Mouse (Mus musculus) neural tube, embryonic 14.5 days (tissue): ENCODE measurements around the gene Npr1. TPM values are rescaled to one million over a fixed set of nuclear protein-coding genes. Genes with fewer than 3 reads are reported as not detected.

Experiments
- ATAC-seq: fragments of 200-750 bp; cut with Nextera tagmentation; 2 replicates; pipeline ENCODE4 v1.8.0; 2017; ENCODE audit warnings: low read depth, mild to moderate bottlenecking, moderate TSS enrichment, moderate library complexity
- H3K27ac ChIP-seq: fragments of 300-500 bp; sonication (generic); 2 replicates; pipeline ENCODE4 v1.5.1; 2014; ENCODE audit warnings: low read depth, mild to moderate bottlenecking, control low read depth, low read length, moderate library complexity, mixed read lengths
- H3K27me3 ChIP-seq: fragments of 300-500 bp; sonication (generic); 2 replicates; pipeline ENCODE4 v1.6.1; 2014; ENCODE audit warnings: low read length; ENCODE audit not compliant: control insufficient read depth, insufficient read depth
- H3K36me3 ChIP-seq: fragments of 300-500 bp; sonication (generic); 2 replicates; pipeline ENCODE4 v1.6.1; 2014; ENCODE audit warnings: low read length, mixed read lengths; ENCODE audit not compliant: control insufficient read depth, insufficient read depth
- H3K4me1 ChIP-seq: fragments of 300-500 bp; sonication (generic); 2 replicates; pipeline ENCODE4 v1.6.1; 2014; ENCODE audit warnings: low read length; ENCODE audit not compliant: control insufficient read depth, insufficient read depth
- H3K4me2 ChIP-seq: fragments of 300-500 bp; sonication (generic); 2 replicates; pipeline ENCODE4 v1.6.1; 2014; ENCODE audit warnings: mild to moderate bottlenecking, low read depth, low read length, control low read depth
- H3K4me3 ChIP-seq: fragments of 300-500 bp; sonication (generic); 2 replicates; pipeline ENCODE4 v1.5.1; 2014; ENCODE audit warnings: low read depth, low read length, control low read depth, mixed read lengths
- H3K9ac ChIP-seq: fragments of 300-500 bp; sonication (generic); replicated peaks from 2 replicates; pipeline ENCODE4 v1.6.1; 2014; ENCODE audit warnings: low read depth, mild to moderate bottlenecking, control low read depth, low read length, mixed read lengths
- H3K9me3 ChIP-seq: fragments of 300-500 bp; sonication (generic); 2 replicates; pipeline ENCODE4 v1.6.1; 2016; ENCODE audit warnings: low read length; ENCODE audit not compliant: control insufficient read depth
- WGBS: fragments of 180-500 bp; shearing (Covaris S2); extraction: QIAGEN DNeasy Blood & Tissue Kit; methylation state at CpG from one replicate; pipeline ENCODE4 v1.1.7; 2014; 5-methylcytosine and 5-hydroxymethylcytosine counted together
- polyA plus RNA-seq: library from polyadenylated mRNA; unstranded; fragments of >200 nt; fragmentation: Nextera tagmentation; extraction: Ambion mirVana; gene quantifications from 2 replicates; pipeline ENCODE4 v1.2.1, GENCODE M21; 2014

Gene Npr1
- polyA plus RNA-seq, 1 experiment from 2014 or later, result 1.4 TPM

DNA sequence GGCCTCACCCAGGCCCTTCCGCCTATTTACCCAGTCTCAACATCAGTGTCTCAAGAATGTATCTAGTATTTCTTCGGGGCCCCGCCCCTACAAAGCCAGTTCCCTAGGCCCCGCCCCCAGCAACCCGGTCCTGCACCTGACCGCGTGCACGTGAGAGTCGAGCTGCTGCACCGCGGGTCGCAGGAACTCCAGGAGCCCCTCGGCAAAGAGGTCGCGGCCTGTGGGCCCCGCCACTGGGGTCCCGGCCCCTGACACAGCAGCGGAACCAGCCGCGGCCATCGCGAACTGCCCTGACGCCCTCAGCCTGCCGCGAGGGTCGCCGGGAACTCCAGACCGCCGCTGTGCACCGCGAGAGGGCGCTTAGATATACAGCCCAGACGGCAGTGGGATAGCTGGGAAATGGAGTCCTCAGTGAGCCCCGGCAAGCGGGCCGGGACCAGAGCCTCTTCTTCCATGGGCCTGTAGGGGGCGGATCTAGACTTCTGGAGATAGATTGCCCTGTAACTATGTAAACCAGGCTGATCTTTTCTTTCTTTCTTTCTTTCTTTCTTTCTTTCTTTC is 25.1 kb upstream of the Npr1 start, which contains the start of gene Snapin:
TSS of gene Snapin (minus strand) at position 338 of the 561 bp plus-strand sequence.
- Histone ChIP-seq H3K9ac (peak within 1 kb of the TSS; percentile 74), H3K4me1 (peaks cover 7% of the 10 kb centered on the region; the same call in 1 of the 2 replicates), H3K4me3 (peak within 1 kb of the TSS; percentile 73), H3K36me3 (peaks cover 39% of the 10 kb centered on the region), H3K27me3 (no peaks in the 10 kb centered on the region), H3K4me2 (peak within 1 kb of the TSS; percentile 64), H3K9me3 (no peaks in the 10 kb centered on the region), H3K27ac (0 out of 2 replicates have a peak within 1 kb of the TSS, but pooled peaks have one; percentile 55)
- peak; percentile 98 for ATAC-seq
- WGBS, result under 1% methylated on average over 37 of the region's 37 CpGs

DNA sequence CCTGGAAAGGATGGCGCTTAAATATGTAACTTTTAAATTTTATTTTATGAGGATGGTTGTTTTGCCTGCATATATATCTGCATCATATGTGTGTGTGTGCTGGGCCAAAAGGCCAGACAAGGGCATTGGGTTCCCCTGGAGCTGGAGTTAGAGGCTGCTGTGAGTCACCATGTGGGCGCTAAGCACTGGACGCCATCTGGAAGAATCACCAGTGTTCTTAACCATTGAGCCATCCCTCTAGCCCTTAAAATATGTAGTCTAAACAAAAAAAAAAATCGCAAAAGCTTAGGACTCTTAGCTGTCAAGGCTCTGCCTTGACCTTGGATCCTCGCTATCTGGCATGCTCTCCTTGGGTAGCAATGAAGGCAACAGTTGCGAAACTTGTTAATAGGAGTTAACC is 22.9 kb upstream of the Npr1 start:
- H3K9me3 ChIP-seq, result no peaks in the 10 kb centered on the region
- no peak overlapping the region for H3K27ac ChIP-seq
- H3K36me3 ChIP-seq, result peaks cover 55% of the 10 kb centered on the region
- no peak overlapping the region for H3K4me2 ChIP-seq
- ATAC-seq, result no peak
- H3K27me3 ChIP-seq, result no peaks in the 10 kb centered on the region
- WGBS, result 93% methylated on average over 6 of the region's 6 CpGs
- no peak overlapping the region for H3K4me3 ChIP-seq
- H3K9ac ChIP-seq, result no peak overlapping the region
- peaks cover 7% of the 10 kb centered on the region; the same call in 1 of the 2 replicates for H3K4me1 ChIP-seq

DNA sequence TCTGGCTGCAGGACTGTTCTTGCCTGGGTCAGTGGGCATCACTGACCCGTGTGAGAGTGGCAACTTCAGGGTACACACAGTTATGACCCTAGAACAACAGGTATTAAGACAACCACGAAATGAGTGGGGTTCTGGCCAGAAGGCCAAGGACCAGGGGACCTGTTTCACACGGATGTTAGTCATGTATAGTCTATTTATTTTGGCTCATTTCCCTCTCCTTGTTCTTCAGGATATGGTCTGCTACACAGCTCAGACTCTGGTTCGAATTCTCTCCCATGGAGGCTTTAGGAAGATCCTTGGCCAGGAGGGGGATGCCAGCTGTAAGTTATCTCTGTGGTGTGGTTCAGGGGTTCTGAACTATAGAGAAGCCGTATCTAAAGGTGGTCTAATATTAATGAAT is 21.3 kb upstream of the Npr1 start:
- H3K4me1 ChIP-seq, result peaks cover 7% of the 10 kb centered on the region; the same call in 1 of the 2 replicates
- no peak for ATAC-seq
- no peaks in the 10 kb centered on the region for H3K27me3 ChIP-seq
- H3K4me2 ChIP-seq, result no peak overlapping the region
- no peaks in the 10 kb centered on the region for H3K9me3 ChIP-seq
- H3K36me3 ChIP-seq, result peaks cover 69% of the 10 kb centered on the region
- WGBS, result 85% methylated on average over 5 of the region's 5 CpGs
- H3K27ac ChIP-seq, result no peak overlapping the region
- no peak overlapping the region for H3K9ac ChIP-seq
- no peak overlapping the region for H3K4me3 ChIP-seq

DNA sequence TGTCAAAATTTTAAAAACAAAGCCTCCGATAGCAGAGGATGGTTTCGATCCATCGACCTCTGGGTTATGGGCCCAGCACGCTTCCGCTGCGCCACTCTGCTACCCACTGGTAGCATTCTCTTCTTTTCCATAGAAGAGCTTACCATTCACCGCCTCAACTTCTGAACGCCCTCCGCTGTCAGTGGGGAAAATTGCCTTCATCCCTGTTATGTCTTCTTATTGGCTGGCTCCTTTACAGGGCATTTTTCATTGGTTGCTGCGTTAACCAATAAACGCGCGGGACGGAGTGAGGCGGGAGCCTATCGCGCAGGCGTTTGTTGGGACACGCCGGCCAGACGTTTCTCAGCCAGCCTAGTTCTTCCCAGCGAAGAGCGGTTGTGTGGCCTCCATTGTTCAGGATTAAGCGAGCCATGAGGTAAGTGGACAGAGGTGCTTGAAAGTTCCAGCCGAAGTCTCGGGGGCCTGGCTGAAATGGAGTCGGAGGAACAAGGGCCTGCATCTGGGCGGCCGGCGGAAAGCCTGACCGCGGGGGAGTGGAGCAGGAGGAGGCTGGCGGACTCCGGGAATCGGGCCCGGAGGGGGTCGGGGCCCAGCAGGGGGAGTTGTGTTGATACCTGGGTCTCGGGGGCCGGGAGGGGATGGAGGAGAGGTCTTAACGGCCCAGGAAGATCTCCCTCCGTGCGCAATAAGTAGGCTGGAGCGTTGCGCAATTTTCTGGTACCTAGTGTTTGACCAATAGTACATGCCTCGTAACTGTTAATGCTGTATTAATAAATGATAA is 10.4 kb upstream of the Npr1 start, which contains the start of gene Ilf2:
TSS of gene Ilf2 (plus strand) at position 296 of the 781 bp plus-strand sequence.
- no peaks in the 10 kb centered on the region for H3K9me3 ChIP-seq
- H3K4me3 ChIP-seq, result peak within 1 kb of the TSS; percentile 71
- peak; percentile 99 for ATAC-seq
- peak within 1 kb of the TSS; percentile 88 for H3K9ac ChIP-seq
- peaks cover 6% of the 10 kb centered on the region; the same call in 1 of the 2 replicates for H3K4me1 ChIP-seq
- under 1% methylated on average over 45 of the region's 45 CpGs for WGBS
- H3K27ac ChIP-seq, result peak within 1 kb of the TSS; percentile 91
- H3K36me3 ChIP-seq, result peaks cover 16% of the 10 kb centered on the region
- H3K27me3 ChIP-seq, result no peaks in the 10 kb centered on the region
- H3K4me2 ChIP-seq, result peak within 1 kb of the TSS; percentile 67

DNA sequence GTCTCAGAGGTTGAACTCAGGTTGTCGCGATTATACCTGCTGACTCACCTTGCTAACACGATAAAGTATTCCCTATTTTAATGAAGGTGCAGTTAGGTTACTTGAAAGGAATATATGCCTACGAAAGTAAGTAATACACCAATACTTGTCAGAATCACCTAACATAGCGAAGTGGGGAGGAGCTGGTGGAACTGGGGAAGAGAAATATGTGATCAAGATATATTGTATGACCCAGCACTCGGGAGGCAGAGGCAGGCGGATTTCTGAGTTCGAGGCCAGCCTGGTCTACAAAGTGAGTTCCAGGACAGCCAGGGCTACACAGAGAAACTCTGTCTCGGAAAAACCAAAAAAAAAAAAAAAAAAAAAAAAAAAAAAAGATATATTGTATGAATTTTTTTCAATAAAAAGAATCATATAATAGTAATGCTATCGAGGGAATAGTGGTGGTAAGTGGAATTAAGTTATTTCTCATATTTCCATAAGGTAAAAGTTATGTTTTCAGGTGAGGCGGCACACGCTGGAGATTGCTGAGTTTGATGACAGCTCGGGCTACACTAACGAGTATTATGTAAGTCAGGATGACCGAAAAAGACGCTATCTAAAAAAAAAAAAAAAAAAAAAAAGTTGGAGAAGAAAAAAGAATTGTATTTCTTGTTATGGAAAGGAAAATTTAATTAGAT is 9.6 kb upstream of the Npr1 start:
- H3K4me2 ChIP-seq, result peak overlapping the region; percentile 40
- peaks cover 6% of the 10 kb centered on the region; the same call in 1 of the 2 replicates for H3K4me1 ChIP-seq
- peaks cover 11% of the 10 kb centered on the region for H3K36me3 ChIP-seq
- no peaks in the 10 kb centered on the region for H3K9me3 ChIP-seq
- peak overlapping the region; percentile 20; the same call in 1 of the 2 replicates for H3K4me3 ChIP-seq
- ATAC-seq, result peak; percentile 40
- 41% methylated on average over 15 of the region's 16 CpGs for WGBS
- H3K27ac ChIP-seq, result no peak overlapping the region
- no peaks in the 10 kb centered on the region for H3K27me3 ChIP-seq
- H3K9ac ChIP-seq, result no peak overlapping the region

DNA sequence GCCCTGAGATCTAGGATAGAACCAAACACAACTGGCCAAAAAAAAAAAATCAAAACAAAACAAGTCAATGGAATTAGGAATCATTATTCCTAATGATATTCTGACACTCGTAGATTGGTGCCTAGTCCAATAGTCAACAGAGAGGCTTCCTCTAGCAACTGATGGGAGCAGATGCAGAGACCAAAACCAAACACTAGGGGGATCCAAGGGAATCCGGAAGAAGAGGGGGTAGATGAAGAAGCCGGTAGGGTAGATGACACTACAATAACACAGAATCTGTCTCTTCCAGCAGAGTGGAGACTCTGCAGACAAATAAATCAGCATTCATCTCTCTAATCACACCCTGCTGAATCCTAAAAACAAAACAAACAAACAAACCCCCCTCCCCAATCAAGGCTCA is 6.5 kb upstream of the Npr1 start:
- Histone ChIP-seq H3K4me3 (no peak overlapping the region), H3K27ac (no peak overlapping the region), H3K9ac (no peak overlapping the region), H3K4me2 (no peak overlapping the region), H3K36me3 (no peaks in the 10 kb centered on the region), H3K9me3 (no peaks in the 10 kb centered on the region), H3K27me3 (no peaks in the 10 kb centered on the region), H3K4me1 (peaks cover 4% of the 10 kb centered on the region; the same call in 1 of the 2 replicates)
- no peak for ATAC-seq
- 30% methylated on average over 3 of the region's 3 CpGs for WGBS

DNA sequence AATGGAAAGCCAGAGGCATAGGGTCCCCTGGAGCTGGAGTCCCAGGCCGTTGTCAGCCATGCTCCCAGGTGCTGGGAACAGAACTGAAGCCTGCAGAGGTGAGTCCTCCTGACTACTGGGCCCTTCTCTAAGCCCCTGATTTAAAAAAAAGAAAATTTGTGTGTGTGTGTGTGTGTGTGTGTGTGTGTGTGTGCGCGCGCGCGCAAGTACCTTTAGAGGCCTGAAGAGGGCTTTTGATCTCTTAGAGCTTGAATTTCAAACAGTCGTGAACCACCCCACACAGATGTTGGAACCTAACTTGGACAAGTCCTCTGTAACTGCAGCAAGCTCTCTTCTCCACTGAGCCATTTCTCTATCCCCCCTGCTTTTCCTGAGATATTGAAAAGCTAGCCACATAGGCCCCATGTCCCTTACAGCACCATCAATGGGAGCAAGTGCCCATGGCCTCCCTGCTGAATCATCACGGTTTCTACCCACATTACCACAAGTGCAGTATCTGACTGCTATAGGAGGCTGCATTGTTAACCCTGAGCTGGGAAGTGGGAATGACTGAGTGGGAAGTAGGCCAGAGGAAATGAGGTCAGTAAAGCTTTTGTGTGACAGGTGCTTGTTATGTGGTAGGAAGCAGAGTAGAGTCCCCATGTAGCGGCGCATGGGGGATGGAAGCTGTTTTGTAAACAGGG is 2.1 kb upstream of the Npr1 start:
- Histone ChIP-seq H3K4me1 (0 out of 2 replicates have a peak, but pooled peaks cover 2% of the 10 kb centered on the region), H3K27ac (no peak overlapping the region), H3K9ac (no peak overlapping the region), H3K4me3 (no peak overlapping the region), H3K36me3 (no peaks in the 10 kb centered on the region), H3K27me3 (peaks cover 20% of the 10 kb centered on the region), H3K4me2 (no peak overlapping the region), H3K9me3 (no peaks in the 10 kb centered on the region)
- no peak for ATAC-seq
- 91% methylated on average over 10 of the region's 10 CpGs for WGBS

DNA sequence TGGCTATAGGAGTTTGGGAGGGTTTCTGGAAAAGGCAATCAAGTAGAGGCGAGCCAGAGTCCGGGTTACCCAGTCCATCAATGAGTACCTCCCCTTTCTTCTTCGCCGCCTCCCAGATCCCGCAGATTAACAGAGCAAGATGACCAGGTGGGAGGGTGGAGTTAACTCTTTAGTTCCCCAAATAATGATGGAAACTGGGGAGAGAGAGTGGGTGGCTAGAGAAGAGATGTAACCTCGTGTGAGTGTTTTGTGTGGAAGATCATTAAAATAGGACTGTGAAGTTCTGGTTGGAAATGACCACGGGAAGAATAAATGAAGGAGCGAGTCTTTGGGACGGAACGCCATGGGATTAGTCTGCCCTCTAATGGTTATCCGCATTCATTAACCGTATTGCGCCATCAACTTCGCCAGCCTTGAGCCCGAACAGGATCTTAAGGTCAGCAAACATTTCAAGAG is 673 bp upstream of the Npr1 start:
- H3K4me1 ChIP-seq, result 0 out of 2 replicates have a peak, but pooled peaks cover 2% of the 10 kb centered on the region
- H3K27me3 ChIP-seq, result peaks cover 20% of the 10 kb centered on the region
- no peak overlapping the region for H3K27ac ChIP-seq
- peak; percentile 21; the same call in 1 of the 2 replicates for ATAC-seq
- peak overlapping the region; percentile 87 for H3K4me2 ChIP-seq
- H3K4me3 ChIP-seq, result peak overlapping the region; percentile 56
- no peaks in the 10 kb centered on the region for H3K9me3 ChIP-seq
- no peaks in the 10 kb centered on the region for H3K36me3 ChIP-seq
- peak overlapping the region; percentile 46; the same call in 1 of the 2 replicates for H3K9ac ChIP-seq
- WGBS, result 1% methylated on average over 15 of the region's 15 CpGs
